ENCODE assay signal across 9 mouse cellular contexts in genomic region chr9:104035261-104036015, GRCm38 (mm10). TPM values are rescaled to one million over a fixed set of nuclear protein-coding genes. Genes with fewer than 3 reads are reported as not detected.
A peak's percentile ranks its signal among the peaks of the same experiment; 100 is the strongest.
DNase-seq lines count a peak whose midpoint lies in the region; ATAC-seq lines count a peak whose summit lies in the region.
"Had no signal": no experiment of that assay in that cellular context is flagged by ENCODE, and none has a peak within 500 bp of the region (broad histone marks: within the 10 kb centered on the region; RNA-seq: fewer than 3 reads in every experiment).

No protein-coding gene starts in this region.

- no peaks in the 10 kb centered on the region for H3K9me3 ChIP-seq in limb, embryonic 12.5 days
- H3K9me3 ChIP-seq: hindbrain, embryonic 15.5 days had no signal

- WGBS in limb, embryonic 12.5 days = 48% methylated on average over 24 of the region's 24 CpGs

- no peak for ATAC-seq in limb, embryonic 12.5 days (ENCODE audit: insufficient number of reproducible peaks, insufficient read depth, low FRiP score, low TSS enrichment, low read depth)
- ATAC-seq in neutrophil, adult 5-6 weeks (ENCODE audit: extremely low read depth, insufficient number of reproducible peaks, low FRiP score, poor library complexity, severe bottlenecking) = peak; percentile 87

- no peak overlapping the region for H3K9ac ChIP-seq in limb, embryonic 12.5 days (replicated peaks)
- H3K9ac ChIP-seq: hindbrain, embryonic 15.5 days had no signal

- H3K36me3 ChIP-seq in limb, embryonic 12.5 days = peaks cover 63% of the 10 kb centered on the region

- DNase-seq in 416B (ENCODE audit: low read depth) (peak; percentile 69), R1 (ENCODE audit: low read depth, low spot score) (peak; percentile 93)
- peak; percentile 58 to 83 for DNase-seq in cerebellum, postnatal 25 days
- DNase-seq in gastrocnemius, postnatal 10 days = peak; percentile 78
- DNase-seq in kidney, adult 9 months = peak; percentile 80
- peak; percentile 48 for DNase-seq in testis, postnatal 14 days (ENCODE audit: low spot score)

- H3K4me3 ChIP-seq in limb, embryonic 12.5 days (replicated peaks) = no peak overlapping the region
- H3K4me3 ChIP-seq: hindbrain, embryonic 15.5 days had no signal

- no peaks in the 10 kb centered on the region for H3K27me3 ChIP-seq in limb, embryonic 12.5 days
- H3K27me3 ChIP-seq: hindbrain, embryonic 15.5 days had no signal

- 0 out of 2 replicates have a peak overlapping the region, but pooled peaks have one; percentile 15 for H3K4me2 ChIP-seq in limb, embryonic 12.5 days
- H3K4me2 ChIP-seq: hindbrain, embryonic 15.5 days had no signal

- H3K4me1 ChIP-seq in limb, embryonic 12.5 days (replicated peaks) = no peaks in the 10 kb centered on the region
- H3K4me1 ChIP-seq: hindbrain, embryonic 15.5 days had no signal

- H3K27ac ChIP-seq in limb, embryonic 12.5 days = no peak overlapping the region
- H3K27ac ChIP-seq: hindbrain, embryonic 15.5 days had no signal

RNA-seq across cellular contexts. Expression of gene Gm28305, which starts 5.0 kb away (rescaled TPM):
- not detected for total RNA-seq in gastrocnemius, postnatal 10 days (2021)
- not detected in 2 replicates for polyA plus RNA-seq in limb, embryonic 12.5 days (2016; fragmentation: Nextera tagmentation; extraction: Ambion mirVana)
- not detected in 2 replicates for total RNA-seq in neutrophil, adult 5-6 weeks (2017)
- polyA plus RNA-seq: hindbrain, embryonic 15.5 days had no signal

RNA-seq across cellular contexts. Expression of gene Uba5, which starts 27.5 kb away (rescaled TPM):
- 10 to 100 TPM; 17.0 to 22.6 TPM for total RNA-seq in gastrocnemius, postnatal 10 days (2021)
- polyA plus RNA-seq in limb, embryonic 12.5 days (2016; fragmentation: Nextera tagmentation; extraction: Ambion mirVana) = 61.9 and 66.4 TPM in 2 replicates
- total RNA-seq in neutrophil, adult 5-6 weeks (2017) = 35.7 and 36.0 TPM in 2 replicates

RNA-seq across cellular contexts. Expression of gene Acad11, which starts 27.7 kb away (rescaled TPM):
- 10 to 100 TPM; 14.3 to 15.1 TPM for total RNA-seq in gastrocnemius, postnatal 10 days (2021)
- 9.9 and 12.4 TPM in 2 replicates for polyA plus RNA-seq in limb, embryonic 12.5 days (2016; fragmentation: Nextera tagmentation; extraction: Ambion mirVana)
- total RNA-seq in neutrophil, adult 5-6 weeks (2017) = 8.3 and 13.6 TPM in 2 replicates

RNA-seq across cellular contexts. Expression of gene Nphp3, which starts 33.1 kb away (rescaled TPM):
- 1 to 10 TPM; 3.0 to 4.5 TPM for total RNA-seq in gastrocnemius, postnatal 10 days (2021)
- polyA plus RNA-seq in limb, embryonic 12.5 days (2016; fragmentation: Nextera tagmentation; extraction: Ambion mirVana) = 8.4 and 8.6 TPM in 2 replicates
- total RNA-seq in neutrophil, adult 5-6 weeks (2017) = 3.6 TPM in 2 replicates
